20 mouse cellular contexts compared by ENCODE assay signal in the genomic region with DNA sequence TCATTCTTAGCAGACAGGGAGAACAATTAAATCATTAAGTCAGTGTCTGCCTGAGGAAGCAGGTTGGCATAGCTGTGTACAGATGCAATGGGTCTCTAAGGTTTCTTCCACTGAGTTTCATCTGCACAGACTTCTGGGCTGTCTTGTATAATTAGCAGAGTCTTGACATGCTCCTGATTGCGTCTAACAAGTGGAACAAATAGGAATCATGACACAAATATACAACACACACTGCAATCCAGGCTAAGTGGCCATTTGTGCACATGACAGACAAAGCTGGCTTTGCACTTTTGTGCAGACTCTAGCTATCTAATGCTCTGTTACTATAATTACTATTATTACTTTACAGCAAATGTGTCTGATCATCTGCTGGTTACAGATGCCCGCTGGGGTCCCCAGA. TPM values are rescaled to one million over a fixed set of nuclear protein-coding genes. Genes with fewer than 3 reads are reported as not detected.
"Had no signal": no experiment of that assay in that cellular context is flagged by ENCODE, and none has a peak within 500 bp of the region (broad histone marks: within the 10 kb centered on the region; RNA-seq: fewer than 3 reads in every experiment).

No protein-coding gene starts in this region.

- H3K9me3 ChIP-seq: kidney, embryonic 15.5 days; liver, embryonic 15.5 days; lung, embryonic 15.5 days had no signal

- H3K36me3 ChIP-seq: kidney, embryonic 15.5 days; liver, embryonic 15.5 days; lung, embryonic 15.5 days had no signal

- H3K27me3 ChIP-seq: kidney, embryonic 15.5 days; liver, embryonic 15.5 days; lung, embryonic 15.5 days had no signal

- H3K27ac ChIP-seq: kidney, embryonic 15.5 days; left cerebral cortex, adult 2 months; liver, embryonic 15.5 days; lung, embryonic 15.5 days had no signal

- H3K4me3 ChIP-seq: kidney, embryonic 15.5 days; left cerebral cortex, adult 2 months; liver, embryonic 15.5 days; lung, embryonic 15.5 days had no signal

- DNase-seq: kidney, adult 8-10 months; kidney, postnatal 10 days; kidney, postnatal 36 days; layer of hippocampus, postnatal 36 days; lung, adult 18-20 months; lung, postnatal 10 days; lung, postnatal 4 days; midbrain, embryonic 14.5 days; right cerebral cortex, postnatal 25 days; spleen, adult 18-20 months; thymus, adult 18-20 months; thymus, postnatal 4 days had no signal

- H3K4me1 ChIP-seq: kidney, embryonic 15.5 days; liver, embryonic 15.5 days; lung, embryonic 15.5 days had no signal

- H3K4me2 ChIP-seq: kidney, embryonic 15.5 days; liver, embryonic 11.5 days; liver, embryonic 15.5 days; lung, embryonic 15.5 days; midbrain, embryonic 11.5 days had no signal

- H3K9ac ChIP-seq: kidney, embryonic 15.5 days; liver, embryonic 15.5 days; lung, embryonic 15.5 days had no signal

RNA-seq across cellular contexts. Expression of a gene that starts 9.2 kb away (rescaled TPM):
- total RNA-seq: megakaryocyte progenitor cell, adult 5-6 weeks; megakaryocyte-erythroid progenitor cell, adult 5-6 weeks had no signal
